Mouse (Mus musculus): ENCODE results near the gene Plekhf1. TPM values are rescaled to one million over a fixed set of nuclear protein-coding genes. Genes with fewer than 3 reads are reported as not detected.

The Plekhf1 gene
- polyA plus RNA-seq, 1 experiment, result 1.6 TPM

DNA sequence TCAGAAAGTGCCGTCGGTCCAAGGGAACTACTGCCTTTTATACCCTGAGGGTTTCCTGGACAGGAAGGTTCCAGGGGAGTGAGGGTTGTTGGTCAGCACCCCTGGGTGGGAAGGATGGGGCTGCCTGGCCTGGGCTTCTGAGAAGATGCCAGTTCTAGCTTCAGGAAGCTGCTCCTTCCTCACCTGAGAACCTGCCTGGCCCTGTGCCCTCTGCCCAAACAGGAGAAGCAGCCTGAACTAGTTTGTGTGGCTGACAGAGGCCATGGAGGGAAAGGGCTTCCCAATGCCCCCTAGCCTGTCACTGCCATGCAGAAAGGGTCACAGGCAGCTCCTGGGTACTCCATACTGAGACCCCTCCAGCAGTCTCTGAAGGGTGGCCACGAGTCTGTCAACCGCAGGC, 8.3 kb downstream of the Plekhf1 start:
- WGBS, result 86% methylated on average over 4 of the region's 4 CpGs
- no peak for DNase-seq (ENCODE audit: low read depth in 1 of 2, low spot score in 2 of 2)
- Histone ChIP-seq H3K4me1 (ENCODE audit: control insufficient read depth, insufficient read depth, insufficient read length) (peaks cover 5% of the 10 kb centered on the region; the same call in 1 of the 2 replicates), H3K27ac (ENCODE audit: insufficient read depth, low read length) (no peak overlapping the region), H3K4me3 (ENCODE audit: extremely low read depth, insufficient read depth, insufficient read length) (no peak overlapping the region), H3K36me3 (ENCODE audit: control insufficient read depth, insufficient read depth, low read length) (no peaks in the 10 kb centered on the region), H3K27me3 (ENCODE audit: control insufficient read depth, insufficient read depth, low read length) (no peaks in the 10 kb centered on the region)
- TF ChIP-seq CTCF (IDR thresholded peaks at IDR 0.05; ENCODE audit: extremely low read depth, insufficient read depth, insufficient read length, insufficient replicate concordance), result no peak
- no peak for TF ChIP-seq POLR2A (IDR thresholded peaks at IDR 0.05; ENCODE audit: low read depth, low read length)

DNA sequence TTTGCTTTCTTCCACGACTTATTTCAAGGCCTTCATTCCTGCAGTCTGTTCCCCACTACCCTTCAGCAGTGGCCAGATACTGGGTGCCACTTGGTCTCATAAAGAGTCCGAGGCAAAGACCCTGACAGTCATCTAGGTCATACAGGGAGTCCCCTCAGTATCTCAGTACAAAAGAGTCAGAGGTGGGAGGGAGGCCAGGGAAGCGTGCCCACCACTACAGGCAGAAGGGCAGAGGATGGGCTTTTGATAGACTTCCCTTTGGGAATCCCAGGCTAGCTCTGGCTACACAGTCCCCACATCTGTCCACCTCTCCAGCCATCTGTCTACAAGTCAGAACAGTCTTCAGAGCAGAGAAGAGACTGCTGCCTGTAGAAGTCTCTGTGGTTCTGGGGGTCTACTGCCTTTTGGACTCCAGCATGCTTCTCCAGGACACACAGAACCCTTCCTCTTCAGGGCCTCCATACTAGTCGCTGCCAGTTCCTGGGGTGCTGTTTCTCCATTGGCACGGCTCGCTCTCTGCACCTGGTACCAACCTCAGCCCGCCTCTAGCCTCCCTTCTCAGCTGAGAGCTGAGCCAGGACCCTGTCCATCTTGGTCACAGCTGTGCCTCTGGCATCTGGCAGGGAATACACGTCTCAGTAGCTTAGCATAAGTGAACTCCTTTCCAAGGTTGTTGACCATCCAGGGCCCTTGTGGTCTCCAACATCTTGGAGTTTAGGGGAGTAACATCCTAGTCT, 9.0 kb downstream of the Plekhf1 start:
- DNase-seq (ENCODE audit: low read depth in 1 of 2, low spot score in 2 of 2), result no peak
- no peaks in the 10 kb centered on the region for H3K27me3 ChIP-seq (ENCODE audit: control insufficient read depth, insufficient read depth, low read length)
- H3K4me3 ChIP-seq (ENCODE audit: extremely low read depth, insufficient read depth, insufficient read length), result no peak overlapping the region
- no peaks in the 10 kb centered on the region for H3K36me3 ChIP-seq (ENCODE audit: control insufficient read depth, insufficient read depth, low read length)
- H3K4me1 ChIP-seq (ENCODE audit: control insufficient read depth, insufficient read depth, insufficient read length), result peaks cover 9% of the 10 kb centered on the region; the same call in 1 of the 2 replicates
- H3K27ac ChIP-seq (ENCODE audit: insufficient read depth, low read length), result no peak overlapping the region
- no peak for TF ChIP-seq CTCF (IDR thresholded peaks at IDR 0.05; ENCODE audit: extremely low read depth, insufficient read depth, insufficient read length, insufficient replicate concordance)
- TF ChIP-seq POLR2A (IDR thresholded peaks at IDR 0.05; ENCODE audit: low read depth, low read length), result no peak
- 83% methylated on average over 8 of the region's 8 CpGs for WGBS

DNA sequence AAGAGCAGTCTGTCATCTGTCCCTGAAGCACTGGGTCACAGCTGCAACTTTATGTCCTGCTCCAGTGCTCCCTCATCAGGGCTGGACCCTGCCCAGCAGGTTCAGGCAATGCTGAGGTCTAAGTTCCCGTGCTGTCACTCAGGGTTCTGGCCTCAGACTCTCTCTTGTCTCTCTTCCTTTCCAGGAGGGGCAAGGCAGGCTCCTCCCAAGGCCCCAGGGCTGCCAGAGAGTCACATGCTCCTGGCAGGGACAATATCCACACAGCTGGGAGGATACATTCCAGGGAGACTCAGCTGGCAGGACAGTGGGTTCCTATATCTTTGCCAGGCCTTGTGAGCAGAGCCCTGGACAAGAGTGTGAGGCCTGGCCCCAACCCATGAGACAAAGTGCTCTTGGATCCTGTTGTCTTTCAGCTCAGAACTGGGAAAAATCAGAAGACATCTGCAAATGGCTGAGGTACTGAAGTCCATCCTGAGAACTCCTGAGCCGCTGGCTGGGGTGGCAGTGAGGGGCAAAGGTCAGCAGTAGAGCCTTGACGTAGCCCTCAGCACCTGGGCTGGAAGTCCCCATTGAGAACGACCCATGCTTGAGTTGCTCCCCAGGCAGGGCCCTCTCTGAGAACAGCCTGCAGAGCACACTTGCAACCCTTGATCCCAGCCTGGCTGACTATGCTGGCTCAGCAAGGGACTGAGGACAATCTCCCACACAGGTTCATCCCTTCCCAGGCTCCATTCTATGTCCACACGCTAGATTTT, 10.2 kb downstream of the Plekhf1 start:
- Histone ChIP-seq H3K36me3 (ENCODE audit: control insufficient read depth, insufficient read depth, low read length) (no peaks in the 10 kb centered on the region), H3K4me1 (ENCODE audit: control insufficient read depth, insufficient read depth, insufficient read length) (peaks cover 9% of the 10 kb centered on the region; the same call in 1 of the 2 replicates), H3K4me3 (ENCODE audit: extremely low read depth, insufficient read depth, insufficient read length) (no peak overlapping the region), H3K27me3 (ENCODE audit: control insufficient read depth, insufficient read depth, low read length) (no peaks in the 10 kb centered on the region), H3K27ac (ENCODE audit: insufficient read depth, low read length) (no peak overlapping the region)
- no peak for DNase-seq (ENCODE audit: low read depth in 1 of 2, low spot score in 2 of 2)
- 76% methylated on average over 5 of the region's 5 CpGs for WGBS
- no peak for TF ChIP-seq CTCF (IDR thresholded peaks at IDR 0.05; ENCODE audit: extremely low read depth, insufficient read depth, insufficient read length, insufficient replicate concordance)
- TF ChIP-seq POLR2A (IDR thresholded peaks at IDR 0.05; ENCODE audit: low read depth, low read length), result no peak

DNA sequence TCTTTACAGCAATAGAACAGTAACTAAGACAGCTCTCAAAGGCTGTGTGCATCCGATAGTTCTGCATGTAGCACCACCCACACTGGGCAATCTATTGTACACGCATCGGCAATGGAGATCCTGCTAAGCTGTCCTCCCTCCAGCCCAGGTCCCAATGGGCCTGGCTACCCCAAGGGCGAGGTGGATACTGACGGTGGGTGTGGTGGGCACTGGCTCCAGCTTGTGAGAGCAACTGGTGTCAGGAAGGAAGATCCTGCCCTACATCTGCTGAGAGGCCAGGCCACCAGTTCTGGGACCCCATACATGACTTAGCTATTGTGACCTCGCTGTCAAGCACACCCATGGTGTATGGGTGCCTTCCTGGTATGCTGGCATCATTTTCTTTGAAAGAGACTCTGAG, 12.1 kb downstream of the Plekhf1 start:
- H3K4me3 ChIP-seq (ENCODE audit: extremely low read depth, insufficient read depth, insufficient read length), result no peak overlapping the region
- TF ChIP-seq CTCF (IDR thresholded peaks at IDR 0.05; ENCODE audit: extremely low read depth, insufficient read depth, insufficient read length, insufficient replicate concordance) (no peak), POLR2A (IDR thresholded peaks at IDR 0.05; ENCODE audit: low read depth, low read length) (no peak)
- H3K4me1 ChIP-seq (ENCODE audit: control insufficient read depth, insufficient read depth, insufficient read length), result peaks cover 9% of the 10 kb centered on the region; the same call in 1 of the 2 replicates
- DNase-seq (ENCODE audit: low read depth in 1 of 2, low spot score in 2 of 2), result no peak
- no peaks in the 10 kb centered on the region for H3K36me3 ChIP-seq (ENCODE audit: control insufficient read depth, insufficient read depth, low read length)
- no peaks in the 10 kb centered on the region for H3K27me3 ChIP-seq (ENCODE audit: control insufficient read depth, insufficient read depth, low read length)
- no peak overlapping the region for H3K27ac ChIP-seq (ENCODE audit: insufficient read depth, low read length)
- 92% methylated on average over 6 of the region's 6 CpGs for WGBS

DNA sequence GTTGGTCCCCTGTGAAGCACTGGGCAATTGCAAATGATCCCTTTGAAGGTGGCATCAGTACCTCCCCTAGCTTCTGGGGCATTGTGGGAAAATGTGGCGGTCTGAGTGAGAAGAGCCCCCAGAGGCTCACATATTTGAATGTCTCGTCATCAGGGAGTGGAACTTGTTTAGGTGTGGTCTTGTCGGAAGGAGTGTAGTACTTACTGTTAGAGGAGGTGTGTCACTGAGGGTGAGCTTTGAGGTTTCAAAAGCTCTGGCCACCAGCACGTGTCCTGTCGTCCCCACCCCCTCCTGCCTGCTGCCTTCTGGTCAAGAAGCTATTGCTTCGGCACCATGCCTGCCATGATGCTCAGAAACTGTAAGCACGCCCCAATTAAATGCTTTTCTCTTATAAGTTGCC, 12.5 kb downstream of the Plekhf1 start:
- peak overlapping the region; percentile 36 for H3K27ac ChIP-seq (ENCODE audit: insufficient read depth, low read length)
- 66% methylated on average over 7 of the region's 7 CpGs for WGBS
- TF ChIP-seq CTCF (IDR thresholded peaks at IDR 0.05; ENCODE audit: extremely low read depth, insufficient read depth, insufficient read length, insufficient replicate concordance), result no peak

DNA sequence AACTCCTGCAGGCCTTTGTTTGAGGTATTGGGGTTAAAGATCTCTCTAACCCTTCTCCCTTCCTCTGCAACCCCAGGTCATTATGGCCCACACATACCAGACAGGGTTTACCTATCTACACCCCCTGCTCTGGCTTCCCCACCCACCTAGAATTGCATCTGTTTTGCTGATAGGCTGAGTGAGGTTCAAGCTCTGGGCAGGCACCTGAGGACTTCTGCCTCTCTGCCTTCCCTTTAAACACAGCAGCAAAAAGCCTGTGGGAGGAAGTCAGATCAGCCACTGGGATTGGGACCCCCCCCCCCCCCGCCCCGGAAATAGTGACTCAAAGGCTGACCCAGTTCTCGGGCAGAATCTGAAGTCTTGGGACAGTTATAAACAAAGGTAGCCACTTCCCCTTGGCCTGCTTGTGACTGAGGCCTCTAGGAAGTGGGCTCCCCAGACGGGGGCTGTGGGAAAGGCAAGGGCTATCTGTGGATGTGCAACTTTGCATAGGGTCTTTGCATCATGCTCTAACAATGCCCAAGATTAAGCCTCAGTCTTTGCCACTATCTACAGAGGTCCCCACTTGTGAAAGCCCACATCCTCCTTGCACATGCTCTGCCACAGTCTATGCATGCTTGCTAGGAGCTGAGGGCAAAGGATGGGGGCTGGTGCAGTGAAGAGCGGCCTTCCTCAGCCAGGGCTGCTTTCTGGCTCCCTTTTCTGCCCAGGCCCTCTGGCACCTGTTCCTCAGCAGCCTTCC, 13.2 kb downstream of the Plekhf1 start:
- H3K36me3 ChIP-seq (ENCODE audit: control insufficient read depth, insufficient read depth, low read length), result no peaks in the 10 kb centered on the region
- H3K4me3 ChIP-seq (ENCODE audit: extremely low read depth, insufficient read depth, insufficient read length), result no peak overlapping the region
- H3K27me3 ChIP-seq (ENCODE audit: control insufficient read depth, insufficient read depth, low read length), result no peaks in the 10 kb centered on the region
- TF ChIP-seq POLR2A (IDR thresholded peaks at IDR 0.05; ENCODE audit: low read depth, low read length), result no peak
- no peak for TF ChIP-seq CTCF (IDR thresholded peaks at IDR 0.05; ENCODE audit: extremely low read depth, insufficient read depth, insufficient read length, insufficient replicate concordance)
- no peak for DNase-seq (ENCODE audit: low read depth in 1 of 2, low spot score in 2 of 2)
- H3K27ac ChIP-seq (ENCODE audit: insufficient read depth, low read length), result peak overlapping the region; percentile 36
- H3K4me1 ChIP-seq (ENCODE audit: control insufficient read depth, insufficient read depth, insufficient read length), result peaks cover 9% of the 10 kb centered on the region; the same call in 1 of the 2 replicates
- 9% methylated on average over 5 of the region's 5 CpGs for WGBS

More for the DNA sequence above, 12.5 kb downstream of the Plekhf1 start:
- H3K27me3 ChIP-seq (ENCODE audit: control insufficient read depth, insufficient read depth, low read length), result no peaks in the 10 kb centered on the region
- no peaks in the 10 kb centered on the region for H3K36me3 ChIP-seq (ENCODE audit: control insufficient read depth, insufficient read depth, low read length)
- H3K4me1 ChIP-seq (ENCODE audit: control insufficient read depth, insufficient read depth, insufficient read length), result peaks cover 9% of the 10 kb centered on the region; the same call in 1 of the 2 replicates
- H3K4me3 ChIP-seq (ENCODE audit: extremely low read depth, insufficient read depth, insufficient read length), result no peak overlapping the region
- no peak for DNase-seq (ENCODE audit: low read depth in 1 of 2, low spot score in 2 of 2)
